Mouse (Mus musculus) embryo, embryonic 9.5 days (tissue): ENCODE data around the gene Inpp5b.
A peak's percentile ranks its signal among the peaks of the same experiment; 100 is the strongest.
"Not testable (repeated sequence)": the region's sequence is repeated elsewhere in the genome, so short reads cannot be mapped to it uniquely, and the experiment has no call there.

Experiments
- DNase-seq: peaks from one replicate; pipeline ENCODE4 v3.0.0-alpha.2; 2017; ENCODE audit errors: extremely low spot score

Gene Inpp5b

GRCm38 (mm10) chr4:124709961-124710446 is 31.6 kb upstream of the Inpp5b start:
- DNase-seq = peak; percentile 73

GRCm38 (mm10) chr4:124710776-124711291 is 30.8 kb upstream of the Inpp5b start:
- peak; percentile 63 for DNase-seq

- no peak for DNase-seq
Measured at GRCm38 (mm10) chr4:124712618-124713017, 29.0 kb upstream of the Inpp5b start.

GRCm38 (mm10) chr4:124713850-124714249 is 27.8 kb upstream of the Inpp5b start:
- DNase-seq = not testable (repeated sequence)

GRCm38 (mm10) chr4:124714545-124715481 is 26.8 kb upstream of the Inpp5b start, which contains the start of gene Sf3a3:
TSS of gene Sf3a3 (plus strand) at chr4:124714776.
- peak; percentile 96 for DNase-seq

- no peak for DNase-seq
Measured at GRCm38 (mm10) chr4:124719101-124719500, 22.5 kb upstream of the Inpp5b start.

- no peak for DNase-seq
Measured at GRCm38 (mm10) chr4:124726121-124726520, 15.5 kb upstream of the Inpp5b start.

- DNase-seq = no peak
Measured at GRCm38 (mm10) chr4:124736952-124737351, 4.7 kb upstream of the Inpp5b start.

- DNase-seq = no peak
Measured at GRCm38 (mm10) chr4:124737486-124737885, 4.2 kb upstream of the Inpp5b start.

GRCm38 (mm10) chr4:124738013-124738412 is 3.6 kb upstream of the Inpp5b start:
- DNase-seq = no peak

- DNase-seq = no peak
Measured at GRCm38 (mm10) chr4:124738783-124739182, 2.9 kb upstream of the Inpp5b start.

GRCm38 (mm10) chr4:124742839-124743238 is 1.2 kb downstream of the Inpp5b start:
- DNase-seq = no peak

- DNase-seq = no peak
Measured at GRCm38 (mm10) chr4:124746577-124746976, 4.9 kb downstream of the Inpp5b start.

- DNase-seq = no peak
Measured at GRCm38 (mm10) chr4:124747851-124748250, 6.2 kb downstream of the Inpp5b start.

GRCm38 (mm10) chr4:124751300-124752250 is 9.9 kb downstream of the Inpp5b start:
- DNase-seq = peak; percentile 98

GRCm38 (mm10) chr4:124752281-124753199 is 10.9 kb downstream of the Inpp5b start:
- peak; percentile 24 for DNase-seq

- DNase-seq = no peak
Measured at GRCm38 (mm10) chr4:124755526-124755925, 13.9 kb downstream of the Inpp5b start.

GRCm38 (mm10) chr4:124759305-124759811 is 17.7 kb downstream of the Inpp5b start:
- DNase-seq = no peak

GRCm38 (mm10) chr4:124761201-124761600 is 19.6 kb downstream of the Inpp5b start:
- DNase-seq = no peak

GRCm38 (mm10) chr4:124762858-124763452 is 21.3 kb downstream of the Inpp5b start:
- no peak for DNase-seq
